Mouse (Mus musculus): Measurements from ENCODE around the gene Mmp24.

Gene Mmp24

GRCm38 (mm10) chr2:155776824-155777687, 1.9 kb downstream of the Mmp24 start:
- no peak for DNase-seq

GRCm38 (mm10) chr2:155777688-155777985, 2.5 kb downstream of the Mmp24 start:
- no peak for DNase-seq

- DNase-seq, result no peak
These were observed 2.9 kb downstream of the Mmp24 start for GRCm38 (mm10) chr2:155778004-155778403.

GRCm38 (mm10) chr2:155779066-155779465, 3.9 kb downstream of the Mmp24 start:
- no peak for DNase-seq

GRCm38 (mm10) chr2:155779506-155779905, 4.4 kb downstream of the Mmp24 start:
- DNase-seq, result no peak

- no peak for DNase-seq
These were observed 9.4 kb downstream of the Mmp24 start for GRCm38 (mm10) chr2:155784534-155784933.

GRCm38 (mm10) chr2:155786905-155787304, 11.8 kb downstream of the Mmp24 start:
- DNase-seq, result no peak

- no peak for DNase-seq
These were observed 13.1 kb downstream of the Mmp24 start for GRCm38 (mm10) chr2:155787949-155788931.

GRCm38 (mm10) chr2:155792899-155793298, 17.8 kb downstream of the Mmp24 start:
- no peak for DNase-seq

GRCm38 (mm10) chr2:155794674-155795445, 19.7 kb downstream of the Mmp24 start:
- no peak for DNase-seq

GRCm38 (mm10) chr2:155798613-155799012, 23.5 kb downstream of the Mmp24 start:
- DNase-seq, result no peak

GRCm38 (mm10) chr2:155802761-155803160, 27.6 kb downstream of the Mmp24 start:
- DNase-seq, result no peak

GRCm38 (mm10) chr2:155804053-155804452, 28.9 kb downstream of the Mmp24 start:
- no peak for DNase-seq

- peak; percentile 60 for DNase-seq
These were observed 30.2 kb downstream of the Mmp24 start for GRCm38 (mm10) chr2:155805231-155805924.

- DNase-seq, result no peak
These were observed 30.7 kb downstream of the Mmp24 start for GRCm38 (mm10) chr2:155805925-155806255.

- peak; percentile 51 for DNase-seq
These were observed 31.4 kb downstream of the Mmp24 start for GRCm38 (mm10) chr2:155806548-155806947.

- no peak for DNase-seq
These were observed 32.3 kb downstream of the Mmp24 start for GRCm38 (mm10) chr2:155807408-155807807.

- DNase-seq, result no peak
These were observed 34.5 kb downstream of the Mmp24 start for GRCm38 (mm10) chr2:155809620-155810019.

GRCm38 (mm10) chr2:155811821-155812396, 36.8 kb downstream of the Mmp24 start:
- peak; percentile 83 for DNase-seq

- no peak for DNase-seq
These were observed 37.5 kb downstream of the Mmp24 start for GRCm38 (mm10) chr2:155812637-155813036.

GRCm38 (mm10) chr2:155814829-155815228, 39.7 kb downstream of the Mmp24 start:
- DNase-seq, result no peak

- DNase-seq, result no peak
These were observed 41.0 kb downstream of the Mmp24 start for GRCm38 (mm10) chr2:155816179-155816578.

Data from lung, postnatal 10 days (tissue).